Mouse (Mus musculus) fat pad, adult 2 months (tissue): ENCODE measurements around the gene Sh3rf3.

Experiments used
- DNase-seq: peaks from one replicate; pipeline ENCODE4 v3.0.0-alpha.2; 2011; ENCODE audit warnings: low read depth, low spot score; ENCODE audit errors: extremely low read depth

The Sh3rf3 gene

DNA sequence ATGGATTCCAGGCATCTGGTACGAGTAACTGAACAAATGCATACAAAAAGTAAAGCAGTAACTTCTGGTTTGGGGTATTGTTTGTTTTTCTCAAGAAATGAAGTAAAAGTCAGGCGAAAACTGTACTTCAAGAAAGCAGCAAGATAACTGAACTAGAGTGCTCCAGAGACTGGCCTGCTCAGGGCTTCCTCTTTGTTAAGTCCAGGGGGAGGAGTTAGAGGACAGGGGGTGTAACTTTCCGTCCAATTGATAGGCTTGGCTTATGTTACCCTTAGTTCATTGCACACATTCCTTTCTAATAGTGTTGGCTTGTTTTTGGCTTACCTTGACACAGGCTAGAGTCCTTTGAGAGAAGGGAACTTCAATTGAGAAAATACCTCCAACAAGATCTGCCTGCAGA is 345.5 kb downstream of the Sh3rf3 start:
- DNase-seq, result no peak

DNA sequence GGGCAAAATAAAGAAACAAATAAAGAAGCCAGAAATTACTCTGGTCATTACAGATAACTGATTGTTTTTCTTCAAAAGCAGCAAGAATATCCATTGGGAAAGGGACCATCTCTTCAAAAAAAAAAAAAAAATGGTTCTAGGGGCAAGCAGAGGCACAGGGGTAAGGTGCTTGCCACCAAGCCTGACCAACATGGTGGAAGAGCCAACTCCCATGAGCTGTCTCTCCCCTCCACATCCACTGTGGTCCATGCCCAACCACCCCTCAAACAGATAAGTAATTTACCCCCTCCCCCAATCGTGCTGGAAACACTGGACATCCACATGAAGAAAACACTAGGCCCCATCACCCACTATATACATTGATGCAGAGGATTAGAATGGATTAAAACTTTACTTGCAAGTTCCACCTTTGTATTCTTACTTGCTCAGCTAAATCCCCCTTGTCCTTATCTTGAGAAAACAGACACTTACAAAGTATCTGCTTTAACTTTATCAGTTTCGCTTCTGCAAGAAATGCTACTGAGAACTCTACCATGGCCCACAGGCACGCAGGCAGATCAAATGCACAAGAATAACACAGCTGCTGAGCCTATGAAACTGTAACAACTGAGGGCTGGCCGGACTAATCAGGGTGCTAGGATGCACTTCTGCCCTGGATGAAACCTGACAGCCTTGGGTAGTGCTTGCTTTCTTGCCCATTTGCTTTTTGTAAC is 349.2 kb downstream of the Sh3rf3 start:
- no peak for DNase-seq

DNA sequence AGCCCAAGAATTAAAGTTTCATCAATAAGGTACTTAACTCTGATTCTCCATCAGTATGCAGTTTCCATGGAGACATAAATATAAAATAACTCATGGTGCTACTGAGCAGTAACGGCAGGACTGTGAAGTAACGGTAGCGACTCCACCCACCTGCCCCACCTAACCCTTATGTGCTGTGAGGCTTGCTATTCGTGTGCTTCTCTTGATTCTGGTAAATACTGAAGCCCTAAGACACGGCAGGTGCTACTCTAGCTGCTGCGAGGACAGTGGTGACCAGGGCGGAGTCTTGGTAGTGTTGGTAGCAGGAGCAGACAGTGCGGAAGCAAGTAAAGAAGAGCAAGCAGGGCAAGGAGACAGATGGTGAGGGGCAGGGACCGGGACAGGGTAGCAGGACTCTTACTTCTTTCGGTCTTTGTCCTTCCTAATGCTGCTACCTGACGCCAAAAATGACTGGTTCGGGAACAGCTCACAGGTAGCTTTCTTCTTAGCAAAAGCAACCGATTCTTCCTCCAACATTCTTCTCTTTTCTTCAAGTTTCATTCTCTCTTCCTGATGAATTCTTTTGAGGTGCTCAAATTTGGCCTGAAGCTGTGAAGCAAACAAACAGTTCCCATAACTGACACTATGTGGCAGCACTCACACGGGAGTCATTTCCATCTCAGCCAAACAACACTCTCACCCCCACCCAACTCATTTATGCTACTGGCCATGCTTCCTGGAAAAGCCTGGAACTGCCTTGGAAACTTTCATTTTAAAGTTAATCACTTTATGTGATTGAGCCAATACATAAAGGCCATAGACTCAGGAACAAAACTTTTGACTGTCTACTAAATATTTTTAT is 353.2 kb downstream of the Sh3rf3 start:
- no peak for DNase-seq

DNA sequence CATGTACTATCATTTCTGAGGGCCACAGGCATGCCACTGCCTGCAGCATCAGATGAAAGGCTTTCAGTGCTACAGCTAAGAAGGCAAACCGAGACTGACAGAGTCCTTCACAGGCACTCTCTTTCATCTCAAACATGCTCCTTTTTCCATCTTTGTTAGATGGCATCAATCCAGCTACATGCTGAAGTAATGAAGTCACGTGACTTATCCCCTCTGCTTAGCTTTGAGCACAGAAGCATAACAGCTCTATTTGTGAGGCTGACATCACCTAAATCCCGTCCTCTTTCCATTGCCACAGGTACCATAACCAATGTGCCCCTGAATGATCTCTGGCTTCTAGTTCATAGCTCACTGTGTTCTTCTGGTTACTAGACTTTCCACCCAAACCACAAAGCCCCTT is 357.9 kb downstream of the Sh3rf3 start:
- no peak for DNase-seq

DNA sequence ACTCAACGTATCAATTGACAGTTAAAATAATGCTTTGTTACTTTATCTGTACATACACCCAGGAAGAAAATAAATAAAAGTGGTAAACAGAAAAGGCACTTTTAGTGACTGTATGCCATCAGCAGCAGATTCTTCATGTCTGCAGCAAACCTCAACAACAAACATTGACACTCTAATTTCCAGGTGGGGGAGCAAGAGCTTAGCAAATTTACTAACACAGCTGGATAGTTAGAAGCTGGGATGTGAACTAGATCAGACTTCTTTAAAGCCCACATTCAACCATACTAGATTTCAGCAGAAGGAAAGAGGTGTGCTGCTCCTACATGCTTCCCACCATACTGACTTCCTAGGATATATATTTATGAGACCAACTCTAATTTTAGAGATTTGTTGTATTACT is 359.4 kb downstream of the Sh3rf3 start:
- no peak for DNase-seq

DNA sequence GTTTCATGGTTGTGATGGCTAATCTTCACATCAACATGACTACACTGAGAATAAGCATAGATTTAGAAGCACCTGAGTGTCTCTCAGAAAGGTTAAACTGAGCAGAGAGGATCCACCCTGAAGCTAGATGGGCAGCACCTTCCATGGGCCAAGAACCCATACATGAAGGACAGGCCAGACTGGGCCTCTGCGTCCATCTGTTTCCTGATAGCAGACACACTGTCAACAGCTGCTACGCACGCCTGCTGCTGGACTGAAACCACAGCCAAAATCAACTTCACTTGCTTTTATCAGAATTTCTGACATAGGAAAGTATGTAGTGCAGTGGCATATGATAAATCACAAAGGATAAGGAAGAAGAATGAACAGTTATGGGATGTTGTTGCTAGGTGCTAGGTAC is 366.5 kb downstream of the Sh3rf3 start:
- no peak for DNase-seq

DNA sequence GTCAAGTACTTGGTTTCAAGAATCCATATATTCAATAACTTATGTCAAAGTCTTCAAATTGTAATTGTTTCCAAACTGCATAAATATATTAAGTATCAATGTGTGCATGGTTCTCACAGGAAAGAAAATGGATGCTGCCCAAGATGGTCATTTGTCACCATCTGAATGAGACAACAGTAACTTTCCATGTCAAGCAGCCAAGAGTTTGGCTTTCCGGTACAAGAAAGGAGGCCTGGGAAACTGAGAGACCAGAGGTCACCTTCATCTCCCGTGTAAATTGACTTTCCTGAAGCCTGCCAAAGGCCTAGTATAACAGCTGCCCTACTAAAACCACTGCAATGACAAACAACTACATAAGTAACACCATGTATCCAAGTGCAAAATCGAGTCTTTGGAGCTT is 369.1 kb downstream of the Sh3rf3 start:
- DNase-seq, result no peak
